Mouse (Mus musculus): Measurements from ENCODE around the gene Zfp518b. TPM values are rescaled to one million over a fixed set of nuclear protein-coding genes. Genes with fewer than 3 reads are reported as not detected.

The Zfp518b gene
- total and polyA plus RNA-seq, 2 experiments from 2014 or later: 19.9 to 43.9 TPM

DNA sequence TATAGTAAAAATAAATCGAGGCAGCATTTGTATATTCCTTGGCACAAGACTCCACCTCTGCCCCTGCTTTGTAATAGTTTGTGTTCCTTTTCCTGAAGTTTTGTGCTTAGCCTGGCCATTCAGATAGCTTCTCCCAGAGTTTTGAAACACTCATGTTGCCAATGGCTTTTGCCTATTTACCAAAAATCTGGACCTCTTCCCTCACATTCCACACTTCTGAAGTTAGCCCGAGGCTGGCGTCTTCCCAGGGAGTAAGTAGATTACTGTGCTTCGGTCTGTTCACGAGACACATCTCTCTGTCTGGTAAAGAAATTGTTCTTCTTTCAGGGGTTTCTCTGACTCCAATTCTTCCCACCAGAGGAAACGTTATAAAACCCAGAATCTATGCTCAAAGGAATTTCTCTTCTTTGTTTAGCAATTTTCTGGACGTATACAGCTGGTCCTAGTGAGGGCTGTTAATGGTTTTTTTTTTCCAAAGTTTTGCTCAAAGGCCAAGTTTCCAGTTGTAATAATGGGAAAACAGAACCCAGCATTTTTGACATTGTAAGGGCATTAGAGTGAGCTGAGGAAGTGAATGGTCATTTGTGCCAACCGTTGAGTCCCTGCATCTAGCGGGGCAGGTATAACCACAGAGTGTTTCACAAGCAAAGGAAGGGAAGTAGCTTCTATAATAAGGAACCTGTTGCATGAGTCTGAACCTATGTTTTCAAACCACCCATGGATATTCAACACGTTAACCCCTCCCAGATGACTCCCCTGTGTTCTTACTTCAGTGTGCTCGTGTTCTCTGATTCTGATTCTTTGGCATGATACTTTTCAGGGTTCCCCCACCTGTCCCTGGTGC lies 50.1 kb downstream of the Zfp518b start:
- no peaks in the 10 kb centered on the region for H3K27me3 ChIP-seq (ENCODE audit: insufficient read depth, low read length)
- no peak for ATAC-seq
- no peaks in the 10 kb centered on the region for H3K9me3 ChIP-seq (ENCODE audit: low read length)
- no peak overlapping the region for H3K4me2 ChIP-seq (ENCODE audit: low read depth)
- 55% methylated on average over 11 of the region's 11 CpGs for WGBS
- no peak overlapping the region for H3K9ac ChIP-seq
- no peaks in the 10 kb centered on the region for H3K36me3 ChIP-seq (ENCODE audit: insufficient read depth)
- H3K4me1 ChIP-seq (ENCODE audit: insufficient read depth): no peaks in the 10 kb centered on the region
- DNase-seq: no peak
- H3K27ac ChIP-seq (ENCODE audit: low read depth, low read length): no peak overlapping the region
- no peak overlapping the region for H3K4me3 ChIP-seq (ENCODE audit: low read depth, low read length)
- TF ChIP-seq CTCF (IDR thresholded peaks at IDR 0.05; ENCODE audit: low read depth): no peak

DNA sequence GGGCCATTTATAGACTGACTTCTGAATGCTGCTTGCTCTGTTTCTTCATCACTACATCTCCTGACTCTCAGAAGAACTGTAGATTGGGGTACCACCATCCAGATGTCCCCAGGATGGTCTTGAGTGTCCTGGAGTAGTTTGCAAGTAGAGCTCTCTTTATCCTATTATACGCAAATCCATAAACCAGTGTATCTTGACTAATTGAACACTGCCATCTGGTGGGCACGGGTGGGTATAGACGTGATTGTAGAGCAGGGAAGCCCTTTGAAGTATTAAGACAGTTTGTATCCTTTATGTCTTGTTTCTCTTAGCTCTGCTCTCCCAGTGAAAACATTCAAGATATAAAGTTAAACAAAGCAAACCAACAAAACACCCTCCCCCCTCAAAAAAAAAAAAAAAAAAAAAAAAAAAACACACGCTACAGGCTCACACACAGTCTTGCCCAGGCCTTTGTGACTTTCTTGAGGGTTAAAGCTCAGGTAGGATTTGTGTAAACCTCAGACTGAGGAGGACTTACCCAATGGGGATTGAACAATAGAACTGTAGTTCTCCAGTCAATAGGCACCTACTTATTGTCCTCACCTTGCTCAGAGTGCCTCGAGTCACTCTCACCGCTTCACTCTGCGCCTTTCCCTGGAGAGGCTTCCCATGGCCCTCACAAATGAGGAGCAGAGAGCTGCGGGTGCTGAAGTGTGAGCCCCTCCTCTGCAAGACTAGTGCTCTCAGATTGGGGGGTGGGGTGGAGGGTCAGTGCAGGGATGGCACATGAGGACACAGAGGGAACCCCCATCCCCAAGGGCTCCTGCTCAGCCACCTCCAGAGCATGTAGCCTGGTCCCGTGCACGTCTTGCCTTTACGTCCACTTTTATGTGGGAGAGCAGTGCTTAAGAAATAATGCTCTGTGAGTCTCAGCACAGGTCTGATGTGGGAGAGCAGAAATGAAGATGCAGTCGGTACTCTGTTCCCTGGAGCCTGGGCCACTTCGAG lies 51.9 kb downstream of the Zfp518b start:
- no peaks in the 10 kb centered on the region for H3K36me3 ChIP-seq (ENCODE audit: insufficient read depth)
- DNase-seq: peak; percentile 89
- H3K4me3 ChIP-seq (ENCODE audit: low read depth, low read length): no peak overlapping the region
- peak; percentile 73; the same call in 1 of the 2 replicates for ATAC-seq
- no peak overlapping the region for H3K9ac ChIP-seq
- no peak overlapping the region for H3K4me2 ChIP-seq (ENCODE audit: low read depth)
- H3K9me3 ChIP-seq (ENCODE audit: low read length): no peaks in the 10 kb centered on the region
- H3K27me3 ChIP-seq (ENCODE audit: insufficient read depth, low read length): no peaks in the 10 kb centered on the region
- no peak overlapping the region for H3K27ac ChIP-seq (ENCODE audit: low read depth, low read length)
- peak; percentile 82 for TF ChIP-seq CTCF (IDR thresholded peaks at IDR 0.05; ENCODE audit: low read depth)
- H3K4me1 ChIP-seq (ENCODE audit: insufficient read depth): no peaks in the 10 kb centered on the region
- WGBS: 71% methylated on average over 13 of the region's 13 CpGs

DNA sequence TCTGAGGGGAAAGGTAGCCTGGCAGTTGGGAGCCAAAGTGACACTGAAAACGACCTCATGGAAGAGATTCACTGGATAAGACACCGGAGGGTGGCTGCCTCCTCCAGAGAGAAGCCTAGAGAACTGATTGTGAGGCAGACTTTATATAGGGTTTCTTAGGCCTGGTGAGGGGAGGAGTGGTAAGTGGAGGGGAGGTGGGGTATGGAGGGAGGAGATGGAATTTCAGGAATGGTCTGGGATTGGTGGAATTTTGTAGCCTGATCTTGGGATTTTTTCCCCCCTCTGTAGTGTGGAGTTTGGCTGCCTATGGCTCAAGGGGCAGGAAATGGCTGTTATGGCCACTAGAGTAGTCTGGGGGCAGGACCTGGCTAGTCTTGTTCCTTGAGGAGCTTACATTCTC lies 56.6 kb downstream of the Zfp518b start:
- no peak overlapping the region for H3K9ac ChIP-seq
- H3K4me3 ChIP-seq (ENCODE audit: low read depth, low read length): no peak overlapping the region
- DNase-seq (no peak), ATAC-seq (no peak)
- H3K27me3 ChIP-seq (ENCODE audit: insufficient read depth, low read length): no peaks in the 10 kb centered on the region
- no peaks in the 10 kb centered on the region for H3K36me3 ChIP-seq (ENCODE audit: insufficient read depth)
- no peak for TF ChIP-seq CTCF (IDR thresholded peaks at IDR 0.05; ENCODE audit: low read depth)
- no peak overlapping the region for H3K4me2 ChIP-seq (ENCODE audit: low read depth)
- WGBS: 53% methylated on average over 2 of the region's 2 CpGs
- H3K9me3 ChIP-seq (ENCODE audit: low read length): no peaks in the 10 kb centered on the region
- H3K27ac ChIP-seq (ENCODE audit: low read depth, low read length): no peak overlapping the region
- no peaks in the 10 kb centered on the region for H3K4me1 ChIP-seq (ENCODE audit: insufficient read depth)

DNA sequence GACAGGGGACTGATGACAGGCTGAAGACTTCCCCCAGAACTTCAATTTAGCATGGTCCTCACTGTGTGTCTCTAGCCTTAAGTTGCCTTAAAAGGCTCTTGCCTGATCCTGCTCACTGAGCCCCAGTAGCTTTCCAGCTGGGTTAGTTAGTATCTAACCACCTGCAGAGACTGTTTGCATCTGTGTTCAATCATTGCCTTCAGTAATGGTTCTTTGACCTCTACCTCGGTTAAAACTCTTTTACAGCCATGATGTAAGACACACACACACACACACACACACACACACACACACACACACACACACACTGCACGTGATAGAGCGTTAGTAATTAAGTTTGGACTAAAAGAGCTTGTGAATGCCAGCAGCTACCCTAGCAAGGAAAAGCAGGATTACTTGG lies 57.7 kb downstream of the Zfp518b start:
- no peaks in the 10 kb centered on the region for H3K4me1 ChIP-seq (ENCODE audit: insufficient read depth)
- 65% methylated on average over 3 of the region's 3 CpGs for WGBS

DNA sequence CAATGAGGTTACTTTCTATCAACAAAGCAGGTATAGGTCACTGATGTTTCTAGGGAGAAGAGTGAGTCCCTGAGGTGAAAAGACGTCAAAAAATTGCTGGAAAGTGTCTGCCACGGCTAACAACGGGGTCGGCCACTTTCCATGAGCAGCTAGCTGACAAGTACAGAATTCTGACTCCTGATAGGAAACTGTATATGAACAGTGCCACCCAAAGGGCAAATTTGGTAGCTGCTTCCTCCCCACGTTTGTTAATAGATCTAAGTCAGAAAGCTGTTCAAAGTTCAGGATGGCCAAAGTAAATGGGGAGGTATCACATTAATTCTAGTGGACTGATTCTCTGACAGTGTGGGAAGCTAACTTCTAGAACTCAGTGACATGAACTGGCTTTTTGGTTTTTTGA lies 63.8 kb downstream of the Zfp518b start:
- TF ChIP-seq CTCF (IDR thresholded peaks at IDR 0.05; ENCODE audit: low read depth): peak; percentile 70
- DNase-seq (peak; percentile 70), ATAC-seq (peak; percentile 40; the same call in 1 of the 2 replicates)
- Histone ChIP-seq H3K27me3 (ENCODE audit: insufficient read depth, low read length) (no peaks in the 10 kb centered on the region), H3K9me3 (ENCODE audit: low read length) (no peaks in the 10 kb centered on the region), H3K27ac (ENCODE audit: low read depth, low read length) (no peak overlapping the region), H3K36me3 (ENCODE audit: insufficient read depth) (no peaks in the 10 kb centered on the region), H3K4me3 (ENCODE audit: low read depth, low read length) (no peak overlapping the region), H3K4me1 (ENCODE audit: insufficient read depth) (no peaks in the 10 kb centered on the region), H3K4me2 (ENCODE audit: low read depth) (no peak overlapping the region), H3K9ac (no peak overlapping the region)
- 32% methylated on average over 5 of the region's 5 CpGs for WGBS

More for the DNA sequence above, 57.7 kb downstream of the Zfp518b start:
- no peak for TF ChIP-seq CTCF (IDR thresholded peaks at IDR 0.05; ENCODE audit: low read depth)
- no peak overlapping the region for H3K4me2 ChIP-seq (ENCODE audit: low read depth)
- no peaks in the 10 kb centered on the region for H3K36me3 ChIP-seq (ENCODE audit: insufficient read depth)
- H3K9ac ChIP-seq: no peak overlapping the region
- no peaks in the 10 kb centered on the region for H3K27me3 ChIP-seq (ENCODE audit: insufficient read depth, low read length)
- H3K9me3 ChIP-seq (ENCODE audit: low read length): no peaks in the 10 kb centered on the region
- no peak overlapping the region for H3K4me3 ChIP-seq (ENCODE audit: low read depth, low read length)
- no peak for DNase-seq
- H3K27ac ChIP-seq (ENCODE audit: low read depth, low read length): no peak overlapping the region
- ATAC-seq: no peak

DNA sequence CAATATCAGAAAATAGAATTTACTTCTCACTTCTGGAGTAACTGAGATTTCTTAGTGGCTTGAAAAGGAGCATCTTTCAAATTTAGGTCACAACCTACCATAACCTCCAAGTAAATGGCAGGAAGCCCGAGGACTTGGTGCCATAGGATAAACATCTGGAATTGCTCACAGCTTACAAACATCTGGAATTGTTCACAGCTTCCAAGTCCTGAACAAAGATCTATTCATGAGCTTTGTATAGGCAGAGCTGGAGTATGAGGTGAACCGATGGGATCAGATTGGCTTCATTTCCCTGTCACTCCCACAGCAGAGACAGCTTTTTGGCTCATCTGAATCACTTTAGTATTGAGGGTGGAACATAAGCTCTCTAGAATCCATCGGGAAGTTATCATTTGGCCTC lies 65.7 kb downstream of the Zfp518b start:
- WGBS: 58% methylated on average over 3 of the region's 3 CpGs

More for the DNA sequence above, 65.7 kb downstream of the Zfp518b start:
- TF ChIP-seq CTCF (IDR thresholded peaks at IDR 0.05; ENCODE audit: low read depth): no peak
- Histone ChIP-seq H3K9ac (no peak overlapping the region), H3K4me1 (ENCODE audit: insufficient read depth) (no peaks in the 10 kb centered on the region), H3K4me2 (ENCODE audit: low read depth) (no peak overlapping the region), H3K9me3 (ENCODE audit: low read length) (no peaks in the 10 kb centered on the region), H3K36me3 (ENCODE audit: insufficient read depth) (no peaks in the 10 kb centered on the region), H3K27ac (ENCODE audit: low read depth, low read length) (no peak overlapping the region), H3K4me3 (ENCODE audit: low read depth, low read length) (no peak overlapping the region), H3K27me3 (ENCODE audit: insufficient read depth, low read length) (no peaks in the 10 kb centered on the region)
- ATAC-seq (no peak), DNase-seq (no peak)

Other genes starting within 250 kb of the Zfp518b start
- 2.2 and 5.0 TPM in 2 replicates for gene Slc2a9, start 181.7 kb downstream of the Zfp518b start, total RNA-seq (2014; rRNA removed)
- gene Slc2a9, start 181.7 kb downstream of the Zfp518b start, polyA plus RNA-seq (2015; fragmentation: Nextera tagmentation; extraction: Ambion mirVana): 0.36 and 0.81 TPM in 2 replicates
- gene Wdr1, start 121.6 kb downstream of the Zfp518b start, total RNA-seq (2014; rRNA removed): 230 and 256 TPM in 2 replicates
- gene Wdr1, start 121.6 kb downstream of the Zfp518b start, polyA plus RNA-seq (2015; fragmentation: Nextera tagmentation; extraction: Ambion mirVana): 156 and 192 TPM in 2 replicates
- 0.38 TPM in 1 of 2 replicates, not detected in the other for gene Clnk, start 192.0 kb upstream of the Zfp518b start, total RNA-seq (2014; rRNA removed)
- gene Clnk, start 192.0 kb upstream of the Zfp518b start, polyA plus RNA-seq (2015; fragmentation: Nextera tagmentation; extraction: Ambion mirVana): 0.08 TPM in 2 replicates

Measured in forebrain, postnatal 0 days (tissue).